Mouse (Mus musculus) heart, embryonic 13.5 days (tissue): ENCODE measurements around the gene Nr2f2. TPM values are rescaled to one million over a fixed set of nuclear protein-coding genes. Genes with fewer than 3 reads are reported as not detected.
A peak's percentile ranks its signal among the peaks of the same experiment; 100 is the strongest.

ENCODE experiments used
- ATAC-seq: fragments of 200-750 bp; cut with Nextera tagmentation; 2 replicates; pipeline ENCODE4 v1.8.0; 2017; ENCODE audit warnings: moderate TSS enrichment; ENCODE audit not compliant: insufficient number of reproducible peaks, low FRiP score, low TSS enrichment; ENCODE audit errors: extremely low read depth
- H3K27ac ChIP-seq: fragments of 300-500 bp; sonication (generic); replicated peaks from 2 replicates; pipeline ENCODE4 v1.5.1; 2015; ENCODE audit warnings: moderate library complexity, mild to moderate bottlenecking, inconsistent platforms
- H3K27me3 ChIP-seq: fragments of 300-500 bp; sonication (generic); replicated peaks from 2 replicates; pipeline ENCODE4 v1.6.1; 2015; ENCODE audit warnings: mild to moderate bottlenecking, inconsistent platforms
- H3K36me3 ChIP-seq: fragments of 300-500 bp; sonication (generic); 2 replicates; pipeline ENCODE4 v1.6.1; 2015; ENCODE audit warnings: mild to moderate bottlenecking, inconsistent platforms
- H3K4me1 ChIP-seq: fragments of 300-500 bp; sonication (generic); 2 replicates; pipeline ENCODE4 v1.6.1; 2015; ENCODE audit warnings: inconsistent platforms
- H3K4me2 ChIP-seq: fragments of 300-500 bp; sonication (generic); 2 replicates; pipeline ENCODE4 v1.6.1; 2015; ENCODE audit warnings: inconsistent platforms, mild to moderate bottlenecking, moderate library complexity
- H3K4me3 ChIP-seq: fragments of 300-500 bp; sonication (generic); 2 replicates; pipeline ENCODE4 v1.5.1; 2015; ENCODE audit warnings: moderate library complexity, mild to moderate bottlenecking, inconsistent platforms
- H3K9ac ChIP-seq: fragments of 300-500 bp; sonication (generic); 2 replicates; pipeline ENCODE4 v1.6.1; 2015; ENCODE audit warnings: inconsistent platforms, mild to moderate bottlenecking, moderate library complexity
- H3K9me3 ChIP-seq: fragments of 300-500 bp; sonication (generic); 2 replicates; pipeline ENCODE4 v1.6.1; 2016; ENCODE audit warnings: inconsistent platforms
- WGBS: fragments of 180-500 bp; shearing (Covaris S2); methylation state at CpG from one replicate; pipeline ENCODE4 v1.1.7; 2015; ENCODE audit warnings: mixed read lengths; 5-methylcytosine and 5-hydroxymethylcytosine counted together
- polyA plus RNA-seq: library from polyadenylated mRNA; unstranded; fragments of >200 nt; fragmentation: Nextera tagmentation; extraction: Ambion mirVana; gene quantifications from 2 replicates; pipeline ENCODE4 v1.2.1, GENCODE M21; 2015

The Nr2f2 gene
- polyA plus RNA-seq, 1 experiment from 2014 or later: 27.3 TPM

- no peak overlapping the region for H3K4me3 ChIP-seq
- H3K9ac ChIP-seq: no peak overlapping the region
- no peaks in the 10 kb centered on the region for H3K36me3 ChIP-seq
- peak overlapping the region; percentile 60 for H3K4me2 ChIP-seq
- H3K27ac ChIP-seq: no peak overlapping the region
- H3K27me3 ChIP-seq: peaks cover 97% of the 10 kb centered on the region
- WGBS: 22% methylated on average over 7 of the region's 7 CpGs
- no peaks in the 10 kb centered on the region for H3K9me3 ChIP-seq
- H3K4me1 ChIP-seq: peaks cover 15% of the 10 kb centered on the region
- no peak for ATAC-seq
Observed at GRCm38 (mm10) chr7:70338265-70338640, 28.3 kb downstream of the Nr2f2 start.

GRCm38 (mm10) chr7:70337581-70338264 is 28.8 kb downstream of the Nr2f2 start:
- Histone ChIP-seq H3K36me3 (no peaks in the 10 kb centered on the region), H3K27ac (no peak overlapping the region), H3K4me1 (peaks cover 16% of the 10 kb centered on the region), H3K9me3 (no peaks in the 10 kb centered on the region), H3K27me3 (peaks cover 97% of the 10 kb centered on the region), H3K4me2 (peak overlapping the region; percentile 60), H3K9ac (peak overlapping the region; percentile 68), H3K4me3 (peak overlapping the region; percentile 40)
- no peak for ATAC-seq
- 3% methylated on average over 37 of the region's 37 CpGs for WGBS

- no peaks in the 10 kb centered on the region for H3K36me3 ChIP-seq
- peak overlapping the region; percentile 60; the same call in 1 of the 2 replicates for H3K4me2 ChIP-seq
- no peak overlapping the region for H3K4me3 ChIP-seq
- no peak overlapping the region for H3K9ac ChIP-seq
- H3K27me3 ChIP-seq: peaks cover 99% of the 10 kb centered on the region
- H3K27ac ChIP-seq: no peak overlapping the region
- no peaks in the 10 kb centered on the region for H3K9me3 ChIP-seq
- peaks cover 26% of the 10 kb centered on the region for H3K4me1 ChIP-seq
- 26% methylated on average over 13 of the region's 13 CpGs for WGBS
- no peak for ATAC-seq
Observed at GRCm38 (mm10) chr7:70336571-70337240, 29.8 kb downstream of the Nr2f2 start.

GRCm38 (mm10) chr7:70336126-70336525 is 30.4 kb downstream of the Nr2f2 start:
- Histone ChIP-seq H3K4me2 (no peak overlapping the region), H3K36me3 (no peaks in the 10 kb centered on the region), H3K9me3 (no peaks in the 10 kb centered on the region), H3K27me3 (peaks cover 99% of the 10 kb centered on the region), H3K4me1 (peaks cover 32% of the 10 kb centered on the region), H3K9ac (no peak overlapping the region), H3K4me3 (no peak overlapping the region), H3K27ac (no peak overlapping the region)
- 38% methylated on average over 3 of the region's 3 CpGs for WGBS
- ATAC-seq: no peak

- H3K27ac ChIP-seq: no peak overlapping the region
- peaks cover 99% of the 10 kb centered on the region for H3K27me3 ChIP-seq
- no peaks in the 10 kb centered on the region for H3K9me3 ChIP-seq
- H3K4me1 ChIP-seq: peaks cover 36% of the 10 kb centered on the region
- 17% methylated on average over 7 of the region's 7 CpGs for WGBS
- peak overlapping the region; percentile 66 for H3K4me2 ChIP-seq
- no peak overlapping the region for H3K9ac ChIP-seq
- no peaks in the 10 kb centered on the region for H3K36me3 ChIP-seq
- no peak overlapping the region for H3K4me3 ChIP-seq
- no peak for ATAC-seq
Observed at GRCm38 (mm10) chr7:70335411-70335810, 31.1 kb downstream of the Nr2f2 start.

GRCm38 (mm10) chr7:70334836-70335235 is 31.7 kb downstream of the Nr2f2 start:
- Histone ChIP-seq H3K36me3 (no peaks in the 10 kb centered on the region), H3K4me2 (peak overlapping the region; percentile 66), H3K27ac (no peak overlapping the region), H3K4me3 (peak overlapping the region; percentile 41), H3K27me3 (peaks cover 99% of the 10 kb centered on the region), H3K4me1 (peaks cover 36% of the 10 kb centered on the region), H3K9me3 (no peaks in the 10 kb centered on the region), H3K9ac (peak overlapping the region; percentile 55)
- under 1% methylated on average over 17 of the region's 17 CpGs for WGBS
- ATAC-seq: no peak

GRCm38 (mm10) chr7:70333851-70334250 is 32.7 kb downstream of the Nr2f2 start:
- Histone ChIP-seq H3K9me3 (no peaks in the 10 kb centered on the region), H3K27ac (no peak overlapping the region), H3K27me3 (peaks cover 99% of the 10 kb centered on the region), H3K9ac (no peak overlapping the region), H3K4me3 (no peak overlapping the region), H3K4me1 (peaks cover 36% of the 10 kb centered on the region), H3K36me3 (no peaks in the 10 kb centered on the region), H3K4me2 (no peak overlapping the region)
- 17% methylated on average over 11 of the region's 11 CpGs for WGBS
- ATAC-seq: no peak

GRCm38 (mm10) chr7:70332926-70333664 is 33.4 kb downstream of the Nr2f2 start:
- 14% methylated on average over 14 of the region's 14 CpGs for WGBS
- Histone ChIP-seq H3K4me1 (peaks cover 36% of the 10 kb centered on the region), H3K4me2 (no peak overlapping the region), H3K27me3 (peaks cover 99% of the 10 kb centered on the region), H3K27ac (no peak overlapping the region), H3K4me3 (no peak overlapping the region), H3K9me3 (no peaks in the 10 kb centered on the region), H3K9ac (no peak overlapping the region), H3K36me3 (no peaks in the 10 kb centered on the region)
- ATAC-seq: no peak

- Histone ChIP-seq H3K9me3 (no peaks in the 10 kb centered on the region), H3K27ac (no peak overlapping the region), H3K4me2 (peak overlapping the region; percentile 79), H3K27me3 (peaks cover 99% of the 10 kb centered on the region), H3K9ac (peak overlapping the region; percentile 76), H3K4me1 (peaks cover 29% of the 10 kb centered on the region), H3K36me3 (no peaks in the 10 kb centered on the region), H3K4me3 (peak overlapping the region; percentile 54)
- 0 out of 2 replicates have a peak, but pooled peaks have one; percentile 17 for ATAC-seq
- WGBS: 4% methylated on average over 26 of the region's 26 CpGs
Observed at GRCm38 (mm10) chr7:70332064-70332850, 34.3 kb downstream of the Nr2f2 start.

- peak overlapping the region; percentile 76 for H3K9ac ChIP-seq
- 0 out of 2 replicates have a peak, but pooled peaks have one; percentile 19 for ATAC-seq
- peak overlapping the region; percentile 79 for H3K4me2 ChIP-seq
- H3K4me3 ChIP-seq: peak overlapping the region; percentile 54
- no peaks in the 10 kb centered on the region for H3K36me3 ChIP-seq
- peaks cover 29% of the 10 kb centered on the region for H3K4me1 ChIP-seq
- H3K27ac ChIP-seq: no peak overlapping the region
- H3K9me3 ChIP-seq: no peaks in the 10 kb centered on the region
- H3K27me3 ChIP-seq: peaks cover 99% of the 10 kb centered on the region
- under 1% methylated on average over 48 of the region's 48 CpGs for WGBS
Observed at GRCm38 (mm10) chr7:70331243-70332063, 35.1 kb downstream of the Nr2f2 start.
